Mouse (Mus musculus) ES-E14 (cell line): ENCODE data around the gene Bhlhe41.

Experiments
- MAFK ChIP-seq: IDR thresholded peaks from 2 replicates; pipeline ENCODE4 v1.6.1; 2014; ENCODE audit warnings: mild to moderate bottlenecking, low read depth, low read length, inconsistent platforms; ENCODE audit not compliant: insufficient read depth
- ZNF384 ChIP-seq: IDR thresholded peaks from 2 replicates; pipeline ENCODE4 v1.6.1; 2012; ENCODE audit warnings: low read depth, low read length, inconsistent platforms

DNA sequence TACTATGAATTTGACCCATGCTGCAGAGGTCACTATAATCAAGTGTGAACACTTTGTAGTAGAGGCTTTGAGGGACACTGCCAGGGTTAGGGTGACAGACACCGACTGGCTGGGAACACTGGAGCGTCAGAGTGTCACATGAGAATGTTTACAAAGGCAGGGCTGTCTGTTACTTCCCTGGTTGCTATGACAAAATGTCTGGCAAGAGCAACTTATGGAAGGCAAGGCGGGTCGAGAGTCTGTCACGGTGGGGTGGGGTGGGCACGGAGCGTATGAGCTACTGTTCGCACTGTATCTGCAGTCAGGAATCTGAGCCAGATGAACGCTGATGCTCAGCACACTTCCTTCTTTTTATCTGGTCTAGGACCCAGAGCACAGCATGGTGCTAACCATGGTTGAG lies 34.7 kb downstream of the Bhlhe41 start:
- TF ChIP-seq ZNF384 (no peak), MAFK (no peak)
